Mouse (Mus musculus): ENCODE measurements around the gene Lrrc23.

Gene Lrrc23

GRCm38 (mm10) chr6:124767536-124767919 lies 12.0 kb downstream of the Lrrc23 start:
- no peak for DNase-seq

- DNase-seq = no peak
Measured at GRCm38 (mm10) chr6:124765951-124766350, 13.6 kb downstream of the Lrrc23 start.

- peak; percentile 87 to 93 for DNase-seq
Measured at GRCm38 (mm10) chr6:124759259-124759658, 20.3 kb downstream of the Lrrc23 start.

- no peak for DNase-seq
Measured at GRCm38 (mm10) chr6:124758849-124759232, 20.7 kb downstream of the Lrrc23 start.

GRCm38 (mm10) chr6:124757909-124758848 lies 21.3 kb downstream of the Lrrc23 start:
- DNase-seq = peak; percentile 72 to 77

GRCm38 (mm10) chr6:124757351-124757880 lies 22.1 kb downstream of the Lrrc23 start:
- no peak for DNase-seq

- DNase-seq = peak; percentile 89
Measured at GRCm38 (mm10) chr6:124756652-124757350, 22.7 kb downstream of the Lrrc23 start.

- DNase-seq = peak; percentile 81 to 83
Measured at GRCm38 (mm10) chr6:124755831-124756595, 23.5 kb downstream of the Lrrc23 start, which contains the start of the genes Gm45234 and Atn1. Gene Gm45234, minus strand, starts transcription at chr6:124756021. Gene Atn1, minus strand, starts transcription at chr6:124756524.

- DNase-seq = no peak
Measured at GRCm38 (mm10) chr6:124755306-124755705, 24.2 kb downstream of the Lrrc23 start.

- DNase-seq = no peak
Measured at GRCm38 (mm10) chr6:124753861-124754260, 25.7 kb downstream of the Lrrc23 start.

- DNase-seq = no peak
Measured at GRCm38 (mm10) chr6:124750405-124750804, 29.1 kb downstream of the Lrrc23 start.

GRCm38 (mm10) chr6:124746654-124747632 lies 32.6 kb downstream of the Lrrc23 start:
- no peak for DNase-seq

- DNase-seq = no peak
Measured at GRCm38 (mm10) chr6:124746296-124746605, 33.3 kb downstream of the Lrrc23 start.

- DNase-seq = peak; percentile 97
Measured at GRCm38 (mm10) chr6:124745490-124746295, 33.8 kb downstream of the Lrrc23 start.

GRCm38 (mm10) chr6:124744755-124745321 lies 34.7 kb downstream of the Lrrc23 start:
- peak in 1 of 2 experiments; percentile 68 for DNase-seq

GRCm38 (mm10) chr6:124743647-124744046 lies 35.9 kb downstream of the Lrrc23 start:
- DNase-seq = peak in 1 of 2 experiments; percentile 26

- peak; percentile 22 to 43 for DNase-seq
Measured at GRCm38 (mm10) chr6:124742839-124743514, 36.5 kb downstream of the Lrrc23 start.

- DNase-seq = no peak
Measured at GRCm38 (mm10) chr6:124741842-124742241, 37.7 kb downstream of the Lrrc23 start.
